Mouse (Mus musculus) cerebellum, adult (tissue): ENCODE results near the gene Nrxn1.
"Not testable (repeated sequence)": the region's sequence is repeated elsewhere in the genome, so short reads cannot be mapped to it uniquely, and the experiment has no call there.

ENCODE experiments used
- ATAC-seq: cut with Nextera tagmentation; 2 replicates; pipeline ENCODE4 v1.9.2; 2017; ENCODE audit warnings: mild to moderate bottlenecking, moderate library complexity, mixed read lengths; ENCODE audit not compliant: insufficient number of reproducible peaks, low FRiP score, low TSS enrichment

The Nrxn1 gene

DNA sequence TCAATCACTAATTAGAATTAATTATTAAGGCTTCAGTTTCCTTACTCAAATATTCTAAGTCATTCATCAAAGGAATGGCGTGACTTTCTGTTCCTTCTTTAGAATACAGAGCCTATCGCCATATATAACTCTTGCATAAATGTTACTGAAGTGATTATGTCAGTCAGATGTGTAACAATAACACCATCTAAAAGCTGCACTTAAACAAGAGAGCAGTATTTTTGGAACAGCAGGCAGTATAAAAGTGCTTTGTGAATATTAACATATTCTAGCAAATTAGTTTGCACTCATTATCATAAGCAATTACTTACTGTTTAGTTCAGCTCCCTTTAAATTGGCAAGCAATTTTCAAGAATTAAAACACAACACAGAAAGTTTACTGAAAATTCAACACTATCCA is 716.3 kb downstream of the Nrxn1 start:
- ATAC-seq, result no peak

DNA sequence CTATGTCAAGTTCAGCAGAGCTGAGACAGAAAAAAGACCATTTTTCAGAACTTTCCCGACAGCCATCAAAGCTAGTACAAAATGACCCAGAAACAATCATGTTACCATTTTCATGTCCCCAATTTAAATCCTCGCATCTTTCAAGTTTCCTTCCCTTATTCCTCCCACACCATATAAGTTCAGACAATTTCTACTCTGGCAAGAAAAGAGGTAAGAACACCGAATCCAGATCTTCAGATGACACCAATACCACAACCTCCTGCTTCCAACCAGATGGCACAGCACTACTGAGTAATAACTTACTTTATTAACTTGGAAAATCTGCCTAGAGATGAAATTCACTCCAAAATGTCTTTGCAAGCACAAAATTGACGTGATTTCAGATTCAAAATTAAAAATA is 730.7 kb downstream of the Nrxn1 start:
- ATAC-seq, result no peak

DNA sequence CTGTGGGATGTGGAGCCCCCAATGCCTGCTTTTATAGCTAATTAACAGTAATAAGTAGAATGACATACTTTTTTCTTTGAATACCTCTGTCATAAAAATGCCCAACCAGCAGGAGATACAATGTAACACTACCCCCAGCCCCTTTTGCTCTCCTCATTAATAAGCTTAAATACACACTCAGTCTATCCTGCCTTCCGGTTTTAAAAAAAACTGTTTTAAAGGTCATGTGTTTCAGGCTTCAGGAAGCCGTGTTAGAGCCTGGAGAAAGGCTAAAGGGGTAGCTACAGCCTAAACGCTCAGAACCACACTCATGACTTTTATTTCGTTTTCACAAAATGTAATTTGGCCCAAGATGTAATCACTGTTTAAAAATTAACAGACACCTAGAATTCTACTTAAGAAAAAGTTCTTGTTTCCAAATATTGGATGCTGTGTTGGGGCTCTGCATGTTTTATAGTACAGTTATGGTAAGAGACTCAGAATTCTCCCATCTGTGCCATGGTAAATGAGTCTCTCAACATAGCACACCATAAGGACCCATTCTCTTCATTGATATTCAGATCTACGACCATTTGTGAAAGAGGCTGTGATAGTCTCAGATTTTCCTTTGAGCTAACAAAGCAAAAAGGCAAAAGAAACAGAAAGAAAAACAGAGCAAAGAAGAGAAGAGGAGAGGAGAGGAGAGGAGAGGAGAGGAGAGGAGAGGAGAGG is 743.3 kb downstream of the Nrxn1 start:
- ATAC-seq, result no peak

DNA sequence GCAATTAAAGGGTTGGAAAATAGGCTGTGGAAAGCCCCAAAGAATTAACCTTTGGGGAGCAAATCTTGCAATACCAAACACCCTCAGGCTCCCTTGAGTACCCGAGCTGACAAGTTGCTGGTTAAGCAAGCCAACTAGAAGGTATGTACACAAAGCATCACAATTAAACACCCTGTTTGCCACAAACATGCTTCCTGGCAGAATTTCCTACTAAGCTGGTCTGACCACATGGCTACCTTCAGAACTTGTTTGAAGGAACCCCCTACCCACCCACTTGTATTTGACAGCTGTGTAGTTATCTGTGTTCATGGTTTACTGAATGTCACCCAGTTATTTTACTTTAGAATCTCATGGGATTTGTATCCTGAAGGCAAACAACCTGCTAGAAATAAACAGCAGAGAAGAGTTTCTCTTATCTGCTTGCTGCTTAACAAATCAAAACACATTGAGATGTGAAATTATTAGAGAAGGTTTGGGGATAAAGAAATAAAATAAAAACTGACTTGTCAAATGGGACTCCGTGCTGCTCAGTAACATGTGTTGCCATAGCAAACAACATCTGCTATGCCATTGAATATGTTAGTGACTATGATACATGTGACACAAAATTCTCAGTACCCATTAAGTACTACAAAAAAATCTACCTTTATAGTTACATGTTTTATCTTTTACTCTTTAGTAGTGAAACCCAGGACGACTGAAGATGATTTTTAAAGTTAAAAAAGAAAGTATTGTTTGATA is 746.0 kb downstream of the Nrxn1 start:
- ATAC-seq, result no peak

DNA sequence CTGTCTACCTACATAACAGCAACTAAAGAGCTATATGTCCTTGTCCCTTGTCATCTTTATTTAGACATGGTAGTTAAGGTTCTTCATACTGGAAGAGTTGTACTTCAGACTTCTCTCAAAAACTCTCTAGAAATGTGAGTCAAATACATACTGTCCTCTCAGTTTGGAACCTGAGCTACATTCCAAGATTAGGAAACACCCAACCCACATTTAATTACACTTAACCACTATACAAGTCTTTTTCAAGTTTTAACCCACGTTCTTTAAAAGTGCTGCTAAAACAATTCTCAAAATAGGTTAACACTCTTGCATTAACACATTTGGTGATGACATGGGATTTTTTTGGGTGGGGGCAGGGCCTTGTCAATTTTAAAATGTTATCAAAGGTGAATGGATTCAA is 759.4 kb downstream of the Nrxn1 start:
- no peak for ATAC-seq

DNA sequence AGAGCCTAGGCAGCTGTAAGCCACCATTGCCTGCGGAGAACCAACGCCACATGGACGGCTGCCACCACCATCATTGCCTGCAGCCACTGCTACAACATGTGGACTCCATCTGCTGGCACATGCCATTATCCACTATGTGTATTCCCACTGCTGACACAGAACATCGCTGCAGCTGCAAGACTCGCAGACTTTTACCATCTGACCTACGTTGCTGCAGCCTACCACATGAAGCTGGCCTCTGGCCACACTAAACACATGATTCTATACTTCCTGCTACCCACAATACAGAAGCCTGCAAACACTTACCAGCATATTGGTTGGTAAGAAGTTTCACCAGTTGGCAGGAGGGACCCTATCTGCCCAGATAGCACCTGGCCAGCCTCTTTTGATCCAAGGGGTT is 769.2 kb downstream of the Nrxn1 start:
- no peak for ATAC-seq

DNA sequence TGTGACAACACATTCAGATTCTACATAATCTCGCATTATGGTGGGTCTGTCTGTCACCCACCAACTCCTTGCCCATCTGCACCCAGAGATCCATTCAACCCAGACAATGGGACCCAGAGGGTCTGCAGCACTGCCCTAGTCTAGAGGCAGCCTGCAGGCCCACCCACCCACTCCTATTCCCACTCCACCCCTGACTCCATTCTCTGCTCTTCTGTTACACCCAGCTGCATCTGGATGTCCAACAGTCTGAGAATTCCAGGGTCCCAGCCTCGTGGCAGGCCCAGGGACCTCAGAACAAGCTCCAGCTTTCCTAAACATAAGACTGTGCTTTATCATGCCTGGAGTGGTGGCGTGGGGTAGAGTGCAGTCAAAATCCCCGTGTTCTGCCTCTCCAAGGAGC is 820.6 kb downstream of the Nrxn1 start:
- ATAC-seq, result no peak

DNA sequence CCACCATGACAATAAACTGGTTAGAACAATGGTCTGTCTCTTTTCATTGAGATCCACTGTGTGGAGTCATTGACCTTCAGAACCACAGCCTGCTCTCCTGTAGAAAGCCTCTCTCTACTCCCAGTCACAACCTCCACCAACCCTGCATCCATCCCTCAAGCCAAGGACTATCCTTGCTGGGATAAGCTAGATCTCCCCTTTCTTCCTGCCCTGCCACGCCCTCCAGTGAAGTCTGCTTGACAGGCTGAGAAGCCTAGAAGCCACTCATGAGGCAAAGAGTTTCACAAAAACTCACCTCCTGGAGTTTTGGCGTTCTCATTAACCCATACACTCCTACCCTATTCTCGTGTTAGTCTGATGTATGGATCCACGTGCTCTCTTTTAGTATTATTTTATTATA is 821.7 kb downstream of the Nrxn1 start:
- ATAC-seq, result no peak

DNA sequence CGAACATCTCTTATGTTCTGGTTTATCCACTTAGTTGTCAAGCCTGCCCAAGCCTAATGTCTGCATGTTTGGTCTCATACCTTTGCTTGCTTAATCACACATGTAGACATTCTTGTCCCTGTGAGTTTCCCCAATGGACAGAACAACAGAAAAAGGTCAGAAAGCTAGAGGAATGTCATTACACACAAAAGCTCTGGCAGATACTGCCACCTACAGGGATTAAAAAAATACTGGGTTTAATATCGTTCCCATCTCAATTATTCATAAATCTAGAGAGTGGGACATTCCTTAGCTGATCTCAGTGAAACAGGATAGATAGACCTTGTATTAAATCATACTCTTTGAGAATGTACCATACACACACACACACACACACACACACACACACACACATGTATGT is 823.7 kb downstream of the Nrxn1 start:
- ATAC-seq, result no peak

DNA sequence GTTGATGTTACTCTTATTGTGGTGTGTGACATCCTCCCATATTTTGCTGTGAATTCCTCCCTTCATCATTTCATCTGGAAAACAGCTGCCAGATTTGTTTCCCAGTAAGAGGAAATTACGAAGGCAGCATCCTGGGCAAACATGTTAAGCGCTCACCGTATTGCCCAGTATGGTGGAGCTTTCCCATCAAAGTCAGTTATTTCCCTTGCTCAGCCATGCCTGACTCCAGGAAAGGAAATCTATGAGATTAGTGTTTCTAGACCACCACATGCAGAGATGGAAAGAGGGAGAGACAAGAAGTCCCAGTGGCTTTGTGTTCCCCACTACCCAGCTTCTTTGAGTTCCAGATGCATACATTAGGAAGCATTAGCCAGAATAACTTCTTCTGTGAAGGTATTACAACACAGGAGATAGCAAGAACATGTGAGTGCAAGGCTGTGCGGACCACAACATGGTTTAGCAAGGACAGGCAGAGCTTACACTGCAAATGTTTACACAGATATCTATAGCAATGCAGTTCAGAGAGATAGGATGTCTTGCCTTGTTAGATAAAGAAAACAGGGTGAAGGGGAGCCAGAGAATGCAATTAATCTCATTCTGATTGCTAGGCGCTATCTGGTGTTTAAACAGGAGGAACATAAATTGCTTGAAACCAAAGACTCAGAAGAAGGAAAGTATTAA is 839.3 kb downstream of the Nrxn1 start:
- ATAC-seq, result no peak

DNA sequence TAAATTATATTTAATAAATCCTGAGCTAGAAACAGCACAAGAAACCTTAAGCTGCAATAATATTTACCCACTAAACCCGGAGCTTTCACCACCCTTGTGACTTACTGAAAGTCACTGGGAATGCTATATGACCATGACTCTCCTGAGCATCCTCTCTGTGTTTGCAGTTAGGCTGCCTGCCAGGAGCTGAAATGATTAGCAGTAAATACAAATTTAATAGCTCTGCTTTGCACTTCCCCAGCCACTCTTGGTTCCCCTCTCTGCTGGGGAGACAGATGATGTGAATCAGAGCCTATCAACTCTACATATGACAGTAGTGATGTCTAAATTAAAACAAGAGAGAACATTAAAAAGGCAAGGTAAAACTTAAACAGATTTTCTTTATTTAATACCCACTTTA is 840.7 kb downstream of the Nrxn1 start:
- ATAC-seq, result no peak; the same call in 1 of the 2 replicates

DNA sequence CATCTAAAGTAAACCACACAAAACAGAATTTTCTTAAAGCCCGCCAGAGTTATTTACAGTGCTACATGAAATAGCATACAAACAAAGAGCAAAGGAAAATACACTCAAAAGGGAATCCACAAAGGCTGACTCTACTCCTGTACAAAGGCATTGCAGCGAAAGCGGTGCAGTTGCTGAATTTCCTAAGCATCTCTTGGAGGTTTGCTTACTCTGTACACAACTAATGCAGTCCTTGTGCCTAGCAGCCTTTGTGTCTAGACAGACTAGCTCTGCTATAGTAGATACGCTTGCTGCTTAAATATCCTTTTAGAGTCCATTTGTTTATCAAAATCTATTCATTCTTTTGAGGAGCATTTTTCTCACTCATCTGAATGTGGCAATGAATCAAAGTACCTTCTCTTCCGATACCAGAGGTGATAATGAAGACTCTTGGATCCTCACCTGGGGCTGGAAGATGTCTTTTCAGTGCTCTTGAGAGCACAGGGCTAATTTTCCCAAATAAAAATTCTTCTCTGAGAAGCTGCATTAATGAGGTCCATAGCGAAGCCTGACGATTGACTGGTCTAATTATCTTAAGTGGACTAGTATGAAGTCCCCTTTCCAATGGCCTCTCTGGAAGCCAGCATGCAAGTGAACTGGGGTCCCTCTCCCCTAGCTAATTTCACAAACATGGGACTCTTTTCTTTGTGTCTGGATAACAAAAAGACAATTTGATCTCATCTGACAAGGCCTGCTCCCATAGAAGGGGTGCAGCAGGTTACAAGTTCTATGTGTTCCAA is 845.6 kb downstream of the Nrxn1 start:
- ATAC-seq, result no peak

DNA sequence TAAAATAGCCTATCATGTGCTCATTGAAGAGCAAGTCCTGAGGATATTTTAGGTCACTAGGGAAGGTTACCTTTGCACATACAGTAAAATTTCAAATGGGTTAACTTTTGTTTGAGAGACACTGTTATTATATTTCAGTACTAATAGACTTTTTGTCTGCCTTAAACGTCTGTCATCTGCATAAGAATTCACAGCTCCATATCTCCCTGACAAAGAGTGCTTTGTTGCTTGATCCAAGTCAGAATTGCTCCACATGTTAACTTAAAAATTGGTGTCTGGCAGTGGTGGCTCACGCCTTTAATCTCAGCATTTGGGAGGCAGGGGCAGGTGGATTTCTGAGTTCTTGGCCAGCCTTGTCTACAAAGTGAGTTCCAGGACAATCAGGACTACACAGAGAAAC is 848.5 kb downstream of the Nrxn1 start:
- ATAC-seq, result no peak

DNA sequence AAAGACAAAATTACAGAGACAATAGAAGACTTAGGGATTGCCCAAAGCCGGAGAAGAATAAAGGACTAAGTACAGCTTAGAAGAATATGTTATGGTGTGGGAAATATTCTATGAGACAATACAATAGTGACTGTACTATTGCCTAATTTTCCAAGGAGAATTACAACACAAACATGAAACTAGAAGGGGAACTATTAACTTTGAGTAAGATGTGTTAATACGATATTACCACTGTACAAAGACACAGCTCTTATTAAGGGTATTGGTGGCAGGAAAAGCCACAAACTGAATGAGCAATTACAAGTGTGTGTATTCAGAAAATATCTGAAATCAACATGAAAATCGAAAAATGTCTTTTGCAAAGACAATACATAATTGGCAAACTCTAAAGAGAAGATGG is 853.9 kb downstream of the Nrxn1 start:
- ATAC-seq, result no peak

DNA sequence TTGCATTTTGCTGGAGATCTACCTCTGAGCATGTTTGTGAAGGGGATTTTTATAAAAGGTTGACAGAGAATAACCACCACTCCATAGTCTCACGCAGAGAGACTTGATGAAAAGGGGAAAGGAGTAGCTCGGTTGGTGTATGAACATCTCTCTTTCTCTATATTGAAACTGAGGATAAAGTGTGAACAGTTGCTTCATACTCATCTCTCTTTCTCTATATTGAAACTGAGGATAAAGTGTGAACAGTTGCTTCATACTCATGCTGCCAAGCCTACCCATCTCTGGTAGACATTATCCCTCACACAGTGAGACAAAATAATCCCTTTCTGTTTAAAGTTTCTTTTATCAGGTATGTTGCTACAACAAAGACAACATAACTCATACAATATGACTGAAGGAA is 854.4 kb downstream of the Nrxn1 start:
- ATAC-seq, result no peak

DNA sequence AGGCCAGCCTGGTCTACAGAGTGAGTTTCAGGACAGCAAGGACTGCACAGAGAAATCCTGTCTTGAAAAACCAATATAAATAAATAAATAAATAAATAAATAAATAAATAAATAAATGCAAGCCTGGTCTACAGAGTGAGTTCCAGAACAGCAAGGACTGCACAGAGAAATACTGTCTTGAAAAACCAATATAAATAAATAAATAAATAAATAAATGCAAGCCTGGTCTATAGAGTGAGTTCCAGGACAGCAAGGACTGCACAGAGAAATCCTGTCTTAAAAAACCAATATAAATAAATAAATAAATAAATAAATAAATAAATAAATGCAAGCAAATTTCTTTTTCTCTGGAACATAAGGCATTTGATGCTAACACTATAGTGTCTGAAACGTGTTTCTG is 857.2 kb downstream of the Nrxn1 start:
- not testable (repeated sequence) for ATAC-seq

DNA sequence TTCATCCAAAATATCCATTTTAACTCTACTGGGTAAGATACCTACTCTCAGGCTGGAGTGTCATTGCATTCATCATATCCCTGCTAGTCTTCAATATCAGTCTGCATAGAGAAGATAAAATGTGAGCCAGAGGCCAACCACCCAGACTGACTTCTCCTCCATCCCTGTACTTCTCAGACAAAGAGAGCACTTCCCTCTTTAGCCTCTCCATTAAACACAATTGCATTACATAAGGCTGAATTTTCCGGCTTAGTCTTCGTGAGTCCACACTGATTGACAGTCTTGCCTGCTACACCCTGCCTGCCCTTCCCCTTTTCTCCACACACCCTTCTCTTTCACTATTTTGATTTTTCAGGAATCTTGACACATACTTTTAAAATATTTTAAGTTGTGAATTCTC is 858.1 kb downstream of the Nrxn1 start:
- ATAC-seq, result no peak

DNA sequence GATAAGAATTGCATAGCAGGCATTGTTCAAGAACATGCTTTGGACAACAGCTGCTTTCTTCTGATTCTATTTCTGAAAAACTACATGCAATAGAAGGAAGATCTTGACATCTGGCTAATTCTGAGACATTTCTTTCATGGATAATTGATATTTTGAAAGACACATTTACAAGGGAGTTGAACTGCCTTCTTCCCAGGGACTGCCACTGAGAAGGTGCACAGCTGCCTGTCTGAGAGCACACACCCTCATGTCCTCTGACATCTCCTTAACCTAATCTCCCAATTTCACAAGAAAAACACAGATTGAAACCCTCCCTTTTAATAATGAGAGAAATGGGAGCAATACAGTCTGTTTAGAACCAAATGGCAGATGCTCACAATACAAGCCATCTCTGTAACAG is 884.3 kb downstream of the Nrxn1 start:
- ATAC-seq, result no peak

DNA sequence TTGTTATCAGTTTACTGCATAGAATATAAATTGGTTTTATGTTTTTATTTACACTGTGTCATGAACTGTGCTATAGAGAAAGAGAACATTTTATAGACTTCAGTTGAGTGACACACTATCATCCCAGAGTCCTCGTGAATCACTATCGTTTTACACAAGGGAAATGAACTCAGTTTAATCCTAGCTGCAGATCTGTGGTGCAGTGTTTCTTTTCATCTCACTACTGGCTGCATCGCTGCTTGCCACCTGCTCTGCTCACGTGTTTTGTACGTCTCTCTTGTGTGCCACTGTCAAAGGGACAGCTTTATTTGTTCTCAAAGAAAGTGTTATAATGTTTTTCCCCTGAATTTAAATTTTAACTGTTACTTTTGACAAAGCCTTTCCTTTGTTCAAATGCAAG is 885.3 kb downstream of the Nrxn1 start:
- ATAC-seq, result no peak

DNA sequence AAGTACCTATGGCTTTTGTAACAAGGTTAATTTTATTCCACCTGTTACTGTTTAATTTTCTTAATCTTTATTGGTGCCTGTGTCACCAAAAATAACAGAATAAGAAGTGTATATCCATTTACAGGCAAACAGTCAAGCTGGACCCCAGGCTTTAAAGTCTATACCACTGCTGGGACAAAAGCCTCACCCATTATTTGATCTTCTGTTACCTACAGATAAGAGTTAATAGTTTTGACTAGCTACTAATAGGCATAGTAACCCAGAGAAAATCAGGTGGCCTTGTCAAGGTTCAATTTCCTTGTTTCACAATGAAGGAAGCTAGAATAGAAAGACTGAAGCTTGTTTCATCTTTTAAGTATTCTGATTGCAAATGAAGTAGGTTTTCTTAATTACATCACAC is 888.9 kb downstream of the Nrxn1 start:
- no peak for ATAC-seq

DNA sequence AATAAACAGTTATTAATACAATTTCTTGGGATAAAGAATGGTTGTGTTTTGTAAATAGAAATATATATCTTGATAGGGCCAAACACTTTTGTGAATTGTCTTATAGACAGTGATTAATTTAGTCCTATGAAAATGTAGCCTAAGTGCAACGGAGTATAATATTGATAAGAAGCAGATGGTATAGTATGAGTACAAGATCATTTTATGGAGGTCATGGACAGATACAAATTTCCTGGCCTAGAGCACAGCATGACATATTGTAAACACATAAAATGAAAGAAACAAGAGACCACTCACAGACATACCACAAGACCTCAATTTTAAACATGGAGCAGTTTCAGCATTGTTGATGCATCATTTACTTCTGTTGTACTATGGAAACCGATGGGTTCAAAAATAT is 890.1 kb downstream of the Nrxn1 start:
- no peak for ATAC-seq
